In genomic region chr13:83468794-83469193, GRCm38 (mm10) we compare ENCODE assay signal across 22 mouse cellular contexts. TPM values are rescaled to one million over a fixed set of nuclear protein-coding genes. Genes with fewer than 3 reads are reported as not detected.
DNase-seq lines count a peak whose midpoint lies in the region; ATAC-seq and TF ChIP-seq lines count a peak whose summit lies in the region.
"Had no signal": no experiment of that assay in that cellular context is flagged by ENCODE, and none has a peak within 500 bp of the region (broad histone marks: within the 10 kb centered on the region; RNA-seq: fewer than 3 reads in every experiment).

No protein-coding gene starts in this region.

- no peak for TF ChIP-seq POLR2A in MEL (IDR thresholded peaks at IDR 0.05; ENCODE audit: control insufficient read depth in 1 of 2, insufficient read depth in 1 of 2, low read depth in 1 of 2, low read length in 2 of 2, poor library complexity in 1 of 2)

- TF ChIP-seq EP300 in MEL (IDR thresholded peaks at IDR 0.05; ENCODE audit: low read depth in 1 of 2, low read length in 2 of 2) = peak; percentile 48 to 64; a peak in 3 of 4 replicates

- no peak overlapping the region for H3K27ac ChIP-seq in MEL (ENCODE audit: control insufficient read depth, low read depth, low read length)
- H3K27ac ChIP-seq: embryonic facial prominence, embryonic 10.5 days; embryonic facial prominence, embryonic 12.5 days; forebrain, embryonic 13.5 days; forebrain, embryonic 15.5 days had no signal

- DNase-seq in MEL (ENCODE audit: low read depth, low spot score) (peak; percentile 21), adipocyte (ENCODE audit: low spot score) (no peak)
- DNase-seq: adrenal gland, adult 2 months; adrenal gland, postnatal 10 days; adrenal gland, postnatal 25 days; B cell, adult 2 months; cerebellum, adult 11 months; cerebellum, adult 18-20 months; cerebellum, adult 8-10 months; cerebellum, adult 9-11 months; cerebellum, postnatal 14 days; cerebellum, postnatal 36 days; forebrain, postnatal 0 days had no signal

- peaks cover 0 to 4% of the 10 kb centered on the region in 2 experiments; a peak in 1 of 4 replicates for H3K36me3 ChIP-seq in MEL (ENCODE audit: control insufficient read depth in 1 of 2, insufficient read depth in 2 of 2, low read length in 2 of 2)
- H3K36me3 ChIP-seq: embryonic facial prominence, embryonic 10.5 days; embryonic facial prominence, embryonic 12.5 days; forebrain, embryonic 15.5 days had no signal

- no peaks in the 10 kb centered on the region for H3K79me2 ChIP-seq in MEL (ENCODE audit: control insufficient read depth, insufficient read depth, low read length, poor library complexity)

- TF ChIP-seq CTCF in MEL (IDR thresholded peaks at IDR 0.05 in 2 of 3, conservative IDR thresholded peaks at IDR 0.05 in 1 of 3; ENCODE audit: control insufficient read depth in 1 of 3, insufficient read depth in 1 of 3, low read depth in 2 of 3, low read length in 3 of 3, poor library complexity in 1 of 3, severe bottlenecking in 1 of 3) = no peak

- no peaks in the 10 kb centered on the region for H3K27me3 ChIP-seq in MEL (ENCODE audit: control insufficient read depth in 1 of 2, insufficient read depth in 2 of 2, low read length in 2 of 2)
- H3K27me3 ChIP-seq: embryonic facial prominence, embryonic 12.5 days; forebrain, embryonic 13.5 days; forebrain, embryonic 15.5 days; Patski had no signal

- H3K4me1 ChIP-seq in MEL (ENCODE audit: control insufficient read depth in 1 of 2, insufficient read depth in 2 of 2, low read length in 2 of 2) = peaks cover 0 to 2% of the 10 kb centered on the region in 2 experiments; a peak in 2 of 4 replicates
- H3K4me1 ChIP-seq: embryonic facial prominence, embryonic 10.5 days; embryonic facial prominence, embryonic 12.5 days; forebrain, embryonic 13.5 days; forebrain, embryonic 15.5 days had no signal

- ATAC-seq in megakaryocyte progenitor cell, adult 5-6 weeks (replicated peaks; ENCODE audit: poor library complexity) = peak; percentile 76
- ATAC-seq in CD4-positive, CD25-positive, alpha-beta regulatory T cell, adult 4 months = no peak
- ATAC-seq in inflammation-experienced regulatory T-cells, adult 6 months = no peak
- ATAC-seq: activated CD4-positive, CD25-positive, alpha-beta regulatory T cell, adult 4 months; forebrain, embryonic 13.5 days; forebrain, embryonic 15.5 days; forebrain, postnatal 0 days; Patski had no signal

- no peak for TF ChIP-seq RAD21 in MEL (IDR thresholded peaks at IDR 0.05; ENCODE audit: low read depth, low read length)

- H3K9ac ChIP-seq in MEL (ENCODE audit: control insufficient read depth, low read depth, low read length, poor library complexity, severe bottlenecking) = no peak overlapping the region
- H3K9ac ChIP-seq: embryonic facial prominence, embryonic 12.5 days; forebrain, embryonic 13.5 days; forebrain, embryonic 15.5 days; forebrain, postnatal 0 days had no signal

- no peaks in the 10 kb centered on the region for H3K9me3 ChIP-seq in MEL (replicated peaks; ENCODE audit: insufficient read depth, low read length)
- H3K9me3 ChIP-seq: embryonic facial prominence, embryonic 10.5 days; embryonic facial prominence, embryonic 12.5 days; forebrain, embryonic 13.5 days; forebrain, embryonic 15.5 days had no signal

- H3K4me3 ChIP-seq in MEL (ENCODE audit: control insufficient read depth in 1 of 2, insufficient read depth in 1 of 2, low read depth in 2 of 2, low read length in 2 of 2) = no peak overlapping the region
- H3K4me3 ChIP-seq: embryonic facial prominence, embryonic 10.5 days; embryonic facial prominence, embryonic 12.5 days; forebrain, embryonic 13.5 days; forebrain, embryonic 15.5 days had no signal

TF ChIP-seq in MEL, 35 proteins besides CTCF, POLR2A, EP300 and RAD21:
- TF ChIP-seq ZC3H11A (IDR thresholded peaks at IDR 0.05; ENCODE audit: low read depth, low read length) (no peak), CHD1 (IDR thresholded peaks at IDR 0.05; ENCODE audit: low read depth, low read length) (no peak), SIN3A (IDR thresholded peaks at IDR 0.05; ENCODE audit: low read length) (no peak), MYB (IDR thresholded peaks at IDR 0.05; ENCODE audit: low read depth, low read length) (no peak), RCOR1 (IDR thresholded peaks at IDR 0.05; ENCODE audit: low read depth, low read length) (peak; percentile 54), NELFE (IDR thresholded peaks at IDR 0.05; ENCODE audit: low read depth, low read length) (no peak), GABPA (IDR thresholded peaks at IDR 0.05; ENCODE audit: low read depth, low read length) (no peak), TBP (IDR thresholded peaks at IDR 0.05; ENCODE audit: low read depth, low read length) (no peak), MEF2A (IDR thresholded peaks at IDR 0.05; ENCODE audit: extremely low read depth, insufficient replicate concordance, low read depth, low read length, poor library complexity, severe bottlenecking) (no peak), ETS1 (IDR thresholded peaks at IDR 0.05; ENCODE audit: low read depth, low read length) (0 out of 2 replicates have a peak, but pooled peaks have one; percentile 27), NRF1 (IDR thresholded peaks at IDR 0.05; ENCODE audit: insufficient read depth, low read depth, low read length, poor library complexity, severe bottlenecking) (no peak), TAL1 (IDR thresholded peaks at IDR 0.05; ENCODE audit: low read length) (no peak), MAX (IDR thresholded peaks at IDR 0.05; ENCODE audit: low read length) (no peak), JUND (IDR thresholded peaks at IDR 0.05; ENCODE audit: low read depth, low read length) (no peak), TCF12 (IDR thresholded peaks at IDR 0.05; ENCODE audit: low read depth, low read length) (peak; percentile 36), ZKSCAN1 (IDR thresholded peaks at IDR 0.05; ENCODE audit: low read depth, low read length) (no peak), GATA1 (IDR thresholded peaks at IDR 0.05; ENCODE audit: low read depth, low read length) (0 out of 2 replicates have a peak, but pooled peaks have one; percentile 50), E2F4 (IDR thresholded peaks at IDR 0.05; ENCODE audit: borderline replicate concordance, low read depth, low read length) (no peak), CHD2 (IDR thresholded peaks at IDR 0.05; ENCODE audit: low read length) (no peak), BHLHE40 (IDR thresholded peaks at IDR 0.05; ENCODE audit: borderline replicate concordance, low read depth, low read length) (no peak), POLR2AphosphoS2 (IDR thresholded peaks at IDR 0.05; ENCODE audit: low read length) (no peak), SMC3 (IDR thresholded peaks at IDR 0.05; ENCODE audit: low read depth, low read length) (no peak), POLR2AphosphoS5 (IDR thresholded peaks at IDR 0.05; ENCODE audit: borderline replicate concordance, low read depth, low read length) (no peak), ZNF384 (IDR thresholded peaks at IDR 0.05; ENCODE audit: low read depth, low read length) (no peak), UBTF (IDR thresholded peaks at IDR 0.05; ENCODE audit: borderline replicate concordance, insufficient read depth, low read depth, low read length) (no peak), KAT2A (conservative IDR thresholded peaks at IDR 0.05; ENCODE audit: low read depth, low read length) (no peak), MAZ (IDR thresholded peaks at IDR 0.05; ENCODE audit: low read depth, low read length) (no peak), HCFC1 (IDR thresholded peaks at IDR 0.05; ENCODE audit: low read depth, low read length) (no peak), USF1 (IDR thresholded peaks at IDR 0.05; ENCODE audit: low read depth, low read length) (no peak), MXI1 (IDR thresholded peaks at IDR 0.05; ENCODE audit: low read depth, low read length) (no peak), ELF1 (IDR thresholded peaks at IDR 0.05; ENCODE audit: low read depth, low read length) (no peak), ZMIZ1 (IDR thresholded peaks at IDR 0.05; ENCODE audit: low read depth, low read length) (no peak), MYC (IDR thresholded peaks at IDR 0.05; ENCODE audit: low read depth, low read length) (no peak), MAFK (IDR thresholded peaks at IDR 0.05; ENCODE audit: borderline replicate concordance, low read depth, low read length) (no peak)

RNA-seq across cellular contexts. Expression of gene Mef2c, which starts 35.0 kb away (rescaled TPM):
- not detected in 2 replicates for total RNA-seq in MEL (2012; rRNA removed)
- polyA plus RNA-seq in MEL (2012; ENCODE audit: insufficient read depth in 1 of 2, insufficient read length in 2 of 2, low read depth in 1 of 2, low replicate concordance in 2 of 2, missing spikeins in 1 of 2) = not detected
- 94.2 and 95.1 TPM in 2 replicates for total RNA-seq in megakaryocyte progenitor cell, adult 5-6 weeks (2015)
- total RNA-seq in megakaryocyte progenitor cell, adult 5-6 weeks (2017) = 105 and 160 TPM in 2 replicates
- 10 to 100 TPM in 1 of 2 experiments, 1 to 10 TPM in 1; 1.2 to 14.7 TPM for polyA plus RNA-seq in CD4-positive, CD25-positive, alpha-beta regulatory T cell, adult 4 months (2017; shearing (Covaris generic))
- 1 to 10 TPM in 2 of 3 experiments, under 1 TPM in 1; 0.60 to 6.2 (median 4.6) TPM for polyA plus RNA-seq in inflammation-experienced regulatory T-cells, adult 6 months (2017; shearing (Covaris generic))
- polyA plus RNA-seq: Patski had no signal
